Mouse (Mus musculus) MEL (cell line): ENCODE measurements around the gene Gm4302. TPM values are rescaled to one million over a fixed set of nuclear protein-coding genes. Genes with fewer than 3 reads are reported as not detected.
"Not testable (repeated sequence)": the region's sequence is repeated elsewhere in the genome, so short reads cannot be mapped to it uniquely, and the experiment has no call there.

Experiments used
- DNase-seq: peaks from one replicate; pipeline ENCODE4 v3.0.0; 2011; ENCODE audit warnings: low read depth, low spot score
- H3K27ac ChIP-seq: 2 replicates; pipeline ENCODE4 v1.5.1; 2012; ENCODE audit warnings: low read depth, mild to moderate bottlenecking, control low read depth, low read length, moderate library complexity; ENCODE audit not compliant: control insufficient read depth
- H3K27me3 ChIP-seq, 2 experiments: fragments of 150-350 bp in 1 of 2; sonication (generic) in 1 of 2; 2 replicates each; pipeline ENCODE4 v1.6.1; 2012; ENCODE audit warnings: low read length in 2 of 2, mild to moderate bottlenecking in 2 of 2, improper control_type of control experiment in 1 of 2, moderate library complexity in 1 of 2; ENCODE audit not compliant: insufficient read depth in 2 of 2, control insufficient read depth in 1 of 2
- H3K36me3 ChIP-seq, 2 experiments: 2 replicates each; pipeline ENCODE4 v1.6.1; 2012 to 2014; ENCODE audit warnings: low read length in 2 of 2, improper control_type of control experiment in 1 of 2, inconsistent platforms in 1 of 2, mild to moderate bottlenecking in 1 of 2; ENCODE audit not compliant: insufficient read depth in 2 of 2, control insufficient read depth in 1 of 2
- H3K4me1 ChIP-seq, 2 experiments: fragments of 150-350 bp in 1 of 2; sonication (generic) in 1 of 2; 2 replicates each; pipeline ENCODE4 v1.6.1; 2012; ENCODE audit warnings: low read length in 2 of 2, improper control_type of control experiment in 1 of 2, mild to moderate bottlenecking in 1 of 2; ENCODE audit not compliant: insufficient read depth in 2 of 2, control insufficient read depth in 1 of 2
- H3K4me3 ChIP-seq, 2 experiments: fragments of 150-350 bp in 1 of 2; sonication (generic) in 1 of 2; 2 replicates each; pipeline ENCODE4 v1.5.1; 2012; ENCODE audit warnings: low read depth in 2 of 2, low read length in 2 of 2, mild to moderate bottlenecking in 2 of 2, moderate library complexity in 2 of 2, control low read depth in 1 of 2, improper control_type of control experiment in 1 of 2; ENCODE audit not compliant: control insufficient read depth in 1 of 2, insufficient read depth in 1 of 2
- H3K79me2 ChIP-seq: 2 replicates; pipeline ENCODE4 v1.6.1; 2012; ENCODE audit warnings: mild to moderate bottlenecking, low read length, moderate library complexity; ENCODE audit not compliant: control insufficient read depth, poor library complexity, insufficient read depth
- H3K9ac ChIP-seq: 2 replicates; pipeline ENCODE4 v1.6.1; 2012; ENCODE audit warnings: low read depth, mild to moderate bottlenecking, control low read depth, low read length, moderate library complexity; ENCODE audit not compliant: control insufficient read depth, poor library complexity, severe bottlenecking
- H3K9me3 ChIP-seq: fragments of 150-350 bp; sonication (generic); replicated peaks from 2 replicates; pipeline ENCODE4 v1.6.1; 2012; ENCODE audit warnings: mild to moderate bottlenecking, low read length, improper control_type of control experiment, moderate library complexity; ENCODE audit not compliant: insufficient read depth
- CHD1 ChIP-seq: IDR thresholded peaks from 2 replicates; pipeline ENCODE4 v1.6.1; 2012; ENCODE audit warnings: low read depth, mild to moderate bottlenecking, inconsistent platforms, low read length, improper control_type of control experiment
- CTCF ChIP-seq, 3 experiments: IDR thresholded peaks in 2 of 3; conservative IDR thresholded peaks in 1 of 3; 2 replicates each; pipeline ENCODE4 v1.5.1; 2011 to 2012; ENCODE audit warnings: low read length in 3 of 3, low read depth in 2 of 3, mild to moderate bottlenecking in 2 of 3, improper control_type of control experiment in 1 of 3, inconsistent platforms in 1 of 3, mixed read lengths in 1 of 3, moderate library complexity in 1 of 3; ENCODE audit not compliant: control insufficient read depth in 1 of 3, insufficient read depth in 1 of 3, poor library complexity in 1 of 3, severe bottlenecking in 1 of 3
- ELF1 ChIP-seq: IDR thresholded peaks from 2 replicates; pipeline ENCODE4 v1.6.1; 2014; ENCODE audit warnings: low read depth, mild to moderate bottlenecking, inconsistent platforms, low read length, improper control_type of control experiment, moderate library complexity
- EP300 ChIP-seq, 2 experiments: IDR thresholded peaks; 2 replicates each; pipeline ENCODE4 v1.6.1; 2011; ENCODE audit warnings: improper control_type of control experiment in 2 of 2, low read length in 2 of 2, low read depth in 1 of 2, mild to moderate bottlenecking in 1 of 2
- ETS1 ChIP-seq: IDR thresholded peaks from 2 replicates; pipeline ENCODE4 v1.6.1; 2012; ENCODE audit warnings: low read depth, mild to moderate bottlenecking, inconsistent platforms, low read length, improper control_type of control experiment, moderate library complexity
- KAT2A ChIP-seq: conservative IDR thresholded peaks from 2 replicates; pipeline ENCODE4 v1.6.1; 2012; ENCODE audit warnings: low read depth, low read length, improper control_type of control experiment, inconsistent platforms
- MAZ ChIP-seq: IDR thresholded peaks from 2 replicates; pipeline ENCODE4 v1.6.1; 2012; ENCODE audit warnings: low read depth, mild to moderate bottlenecking, inconsistent platforms, low read length, improper control_type of control experiment
- TBP ChIP-seq: IDR thresholded peaks from 2 replicates; pipeline ENCODE4 v1.8.0; 2011; ENCODE audit warnings: low read depth, low read length, improper control_type of control experiment
- USF1 ChIP-seq: IDR thresholded peaks from 2 replicates; pipeline ENCODE4 v1.6.1; 2014; ENCODE audit warnings: low read depth, mild to moderate bottlenecking, inconsistent platforms, low read length, improper control_type of control experiment, moderate library complexity
- USF2 ChIP-seq, 2 experiments: IDR thresholded peaks; 2 replicates each; pipeline ENCODE4 v1.6.1; 2011 to 2012; ENCODE audit warnings: improper control_type of control experiment in 2 of 2, low read length in 2 of 2, borderline replicate concordance in 1 of 2, inconsistent platforms in 1 of 2, low read depth in 1 of 2, mild to moderate bottlenecking in 1 of 2; ENCODE audit not compliant: insufficient read depth in 1 of 2
- ZMIZ1 ChIP-seq: IDR thresholded peaks from 2 replicates; pipeline ENCODE4 v1.6.1; 2012; ENCODE audit warnings: low read depth, mild to moderate bottlenecking, inconsistent platforms, low read length, improper control_type of control experiment, moderate library complexity
- ZNF384 ChIP-seq: IDR thresholded peaks from 2 replicates; pipeline ENCODE4 v1.6.1; 2012; ENCODE audit warnings: low read depth, mild to moderate bottlenecking, inconsistent platforms, low read length, improper control_type of control experiment
- polyA plus RNA-seq, 2 experiments: library from polyadenylated mRNA; stranded (reverse) in 1 of 2; unstranded in 1 of 2; fragments of >175 nt in 1 of 2; fragments of >200 nt in 1 of 2; gene quantifications; 2 replicates each; pipeline versions ENCODE4 v1.2.1 to v1.2.4; 2012; ENCODE audit warnings: low replicate concordance in 2 of 2, low read depth in 1 of 2; ENCODE audit not compliant: insufficient read length in 2 of 2, insufficient read depth in 1 of 2, missing spikeins in 1 of 2
- total RNA-seq: library from RNA; depleted of rRNA; stranded (reverse); fragments of 300-350 nt; gene quantifications from 2 replicates; pipeline ENCODE4 v1.2.3, GENCODE M21; 2012; rRNA removed

Gm4302 gene
- total RNA-seq = not detected in 2 replicates
- not detected for polyA plus RNA-seq

DNA sequence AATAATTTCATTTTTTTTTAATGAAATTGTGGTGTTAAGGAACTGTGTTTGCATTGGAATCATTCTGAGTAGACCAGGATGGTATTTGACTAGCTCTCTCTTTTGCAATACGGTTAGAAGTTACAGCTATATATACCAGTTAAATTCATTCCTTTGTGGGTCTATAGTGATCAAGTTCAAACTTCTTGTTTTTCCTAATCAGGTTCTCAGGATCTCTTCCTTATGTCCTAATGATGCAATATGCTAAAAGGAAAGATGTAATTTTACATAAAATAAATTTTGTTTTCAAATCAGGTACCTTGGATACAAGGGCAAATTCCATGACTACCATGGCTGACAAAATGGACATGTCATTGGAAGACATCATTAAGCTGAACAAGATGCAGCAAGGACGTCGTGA lies at the start of gene Gm4302:
Gm4302 (plus strand) TSS at position 301 of the 400 bp plus-strand sequence.
- H3K9ac ChIP-seq, H3K4me3 ChIP-seq, H3K27me3 ChIP-seq, DNase-seq, H3K36me3 ChIP-seq, H3K9me3 ChIP-seq, H3K27ac ChIP-seq, H3K79me2 ChIP-seq, H3K4me1 ChIP-seq: not testable (repeated sequence)

DNA sequence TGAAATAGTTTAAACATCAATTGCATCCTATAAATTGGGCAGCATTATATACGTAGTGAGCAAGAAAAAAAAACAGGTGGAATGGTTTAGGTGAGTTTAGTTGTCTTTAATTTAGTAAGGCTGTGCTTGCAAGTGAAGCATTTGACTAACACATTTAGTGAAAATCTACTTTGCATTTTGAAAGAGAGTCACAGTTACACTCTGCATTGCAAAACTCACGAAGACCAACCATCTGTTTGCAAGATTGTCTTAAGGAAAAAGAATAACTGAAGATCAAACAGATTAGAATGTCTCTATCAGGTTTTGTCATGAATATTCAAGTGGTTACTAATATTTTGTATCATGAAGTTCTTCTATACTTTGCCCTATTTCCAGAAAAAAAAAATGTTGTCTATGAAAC lies 44.5 kb upstream of the Gm4302 start:
- no peak overlapping the region for H3K27ac ChIP-seq
- no peaks in the 10 kb centered on the region for H3K36me3 ChIP-seq
- no peaks in the 10 kb centered on the region for H3K9me3 ChIP-seq
- no peak for TF ChIP-seq KAT2A
- TF ChIP-seq ETS1 = no peak
- no peak for TF ChIP-seq ZMIZ1
- TF ChIP-seq EP300 (IDR thresholded peaks at IDR 0.05; ENCODE audit: low read depth in 1 of 2, low read length in 2 of 2) = no peak
- no peak for TF ChIP-seq USF1
- no peak for TF ChIP-seq TBP
- no peak for TF ChIP-seq ELF1
- no peak for TF ChIP-seq USF2 (IDR thresholded peaks at IDR 0.05; ENCODE audit: borderline replicate concordance in 1 of 2, insufficient read depth in 1 of 2, low read depth in 1 of 2, low read length in 2 of 2)
- TF ChIP-seq MAZ = no peak
- no peak for TF ChIP-seq CTCF (IDR thresholded peaks at IDR 0.05 in 2 of 3, conservative IDR thresholded peaks at IDR 0.05 in 1 of 3; ENCODE audit: control insufficient read depth in 1 of 3, insufficient read depth in 1 of 3, low read depth in 2 of 3, low read length in 3 of 3, poor library complexity in 1 of 3, severe bottlenecking in 1 of 3)
- no peak for TF ChIP-seq ZNF384
- TF ChIP-seq CHD1 = no peak
- no peak overlapping the region for H3K9ac ChIP-seq
- H3K27me3 ChIP-seq = no peaks in the 10 kb centered on the region
- no peaks in the 10 kb centered on the region for H3K79me2 ChIP-seq
- H3K4me1 ChIP-seq = no peaks in the 10 kb centered on the region
- no peak for DNase-seq
- no peak overlapping the region for H3K4me3 ChIP-seq

DNA sequence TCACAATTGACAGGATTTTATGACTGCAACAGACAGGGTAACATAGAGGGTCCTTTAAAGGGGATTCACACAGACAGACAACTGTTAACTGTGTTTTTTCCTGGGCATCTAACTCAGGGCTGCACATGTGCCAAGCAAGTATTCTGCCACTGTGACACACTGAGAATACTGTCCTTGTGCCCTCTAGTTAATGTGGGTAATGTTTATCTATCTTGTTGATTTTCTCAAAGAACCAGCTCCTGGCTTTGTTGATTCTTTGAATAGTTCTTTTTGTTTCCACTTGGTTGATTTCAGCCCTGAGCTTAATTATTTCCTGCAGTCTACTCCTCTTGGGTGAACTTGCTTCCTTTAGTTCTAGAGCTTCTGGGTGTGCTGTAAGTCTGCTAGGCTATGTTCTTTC lies 40.5 kb upstream of the Gm4302 start:
- H3K27me3 ChIP-seq = not testable (repeated sequence)

DNA sequence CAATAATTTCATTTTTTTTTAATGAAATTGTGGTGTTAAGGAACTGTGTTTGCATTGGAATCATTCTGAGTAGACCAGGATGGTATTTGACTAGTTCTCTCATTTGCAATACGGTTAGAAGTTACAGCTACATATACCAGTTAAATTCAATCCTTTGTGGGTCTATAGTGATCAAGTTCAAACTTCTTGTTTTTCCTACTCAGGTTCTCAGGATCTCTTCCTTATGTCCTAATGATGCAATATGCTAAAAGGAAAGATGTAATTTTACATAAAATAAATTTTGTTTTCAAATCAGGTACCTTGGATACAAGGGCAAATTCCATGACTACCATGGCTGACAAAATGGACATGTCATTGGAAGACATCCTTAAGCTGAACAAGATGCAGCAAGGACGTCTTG lies 5.3 kb upstream of the Gm4302 start, which contains the start of gene Gm4301:
Gm4301 (plus strand) TSS at position 301 of the 400 bp plus-strand sequence.
- H3K9ac ChIP-seq, H3K27me3 ChIP-seq, H3K27ac ChIP-seq, H3K79me2 ChIP-seq, H3K36me3 ChIP-seq, H3K4me1 ChIP-seq, H3K9me3 ChIP-seq, H3K4me3 ChIP-seq, DNase-seq: not testable (repeated sequence)

More for the DNA sequence above, 40.5 kb upstream of the Gm4302 start:
- not testable (repeated sequence) for H3K9me3 ChIP-seq, H3K79me2 ChIP-seq, H3K9ac ChIP-seq, DNase-seq, H3K27ac ChIP-seq, H3K4me1 ChIP-seq, H3K36me3 ChIP-seq, H3K4me3 ChIP-seq

DNA sequence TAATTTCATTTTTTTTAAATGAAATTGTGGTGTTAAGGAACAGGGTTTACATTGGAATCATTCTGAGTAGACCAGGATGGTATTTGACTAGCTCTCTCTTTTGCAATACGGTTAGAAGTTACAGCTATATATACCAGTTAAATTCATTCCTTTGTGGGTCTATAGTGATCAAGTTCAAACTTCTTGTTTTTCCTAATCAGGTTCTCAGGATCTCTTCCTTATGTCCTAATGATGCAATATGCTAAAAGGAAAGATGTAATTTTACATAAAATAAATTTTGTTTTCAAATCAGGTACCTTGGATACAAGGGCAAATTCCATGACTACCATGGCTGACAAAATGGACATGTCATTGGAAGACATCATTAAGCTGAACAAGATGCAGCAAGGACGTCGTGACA lies 5.0 kb downstream of the Gm4302 start, which contains the start of gene Gm4303:
Gm4303 (plus strand) TSS at position 301 of the 400 bp plus-strand sequence.
- not testable (repeated sequence) for H3K79me2 ChIP-seq, H3K4me3 ChIP-seq, H3K27me3 ChIP-seq, H3K4me1 ChIP-seq, H3K27ac ChIP-seq, H3K36me3 ChIP-seq, H3K9me3 ChIP-seq, H3K9ac ChIP-seq, DNase-seq
